Mouse (Mus musculus) kidney, adult 2 months (tissue): Measurements from ENCODE around the gene Lims1. TPM values are rescaled to one million over a fixed set of nuclear protein-coding genes. Genes with fewer than 3 reads are reported as not detected.
A peak's percentile ranks its signal among the peaks of the same experiment; 100 is the strongest.

Experiments
- DNase-seq: peaks from one replicate; pipeline ENCODE4 v3.0.0; 2021
- H3K27ac ChIP-seq: fragments of 200-500 bp; 2 replicates; pipeline ENCODE4 v1.5.1; 2012; ENCODE audit warnings: low read depth, low read length, control low read depth, inconsistent platforms; ENCODE audit not compliant: insufficient read depth
- H3K27me3 ChIP-seq: fragments of 200-500 bp; replicated peaks from 2 replicates; pipeline ENCODE4 v1.6.1; 2012; ENCODE audit warnings: mild to moderate bottlenecking, moderate library complexity, low read length, inconsistent platforms; ENCODE audit not compliant: control insufficient read depth, insufficient read depth
- H3K36me3 ChIP-seq: fragments of 200-500 bp; 2 replicates; pipeline ENCODE4 v1.6.1; 2012; ENCODE audit warnings: mild to moderate bottlenecking, moderate library complexity, low read length, inconsistent platforms; ENCODE audit not compliant: control insufficient read depth, insufficient read depth
- H3K4me1 ChIP-seq: fragments of 200-500 bp; 2 replicates; pipeline ENCODE4 v1.6.1; 2011; ENCODE audit warnings: low read length; ENCODE audit not compliant: control insufficient read depth, insufficient read depth
- H3K4me3 ChIP-seq: fragments of 200-500 bp; 2 replicates; pipeline ENCODE4 v1.5.1; 2011; ENCODE audit warnings: mild to moderate bottlenecking, low read depth, low read length, control low read depth; ENCODE audit not compliant: insufficient read depth
- CTCF ChIP-seq: fragments of 200-500 bp; conservative IDR thresholded peaks from 2 replicates; pipeline ENCODE4 v1.5.1; 2011; ENCODE audit warnings: low read depth, mild to moderate bottlenecking, control low read depth, low read length, moderate library complexity, mixed read lengths; ENCODE audit not compliant: insufficient read depth, insufficient read length
- POLR2A ChIP-seq: fragments of 200-500 bp; IDR thresholded peaks from one replicate; pipeline ENCODE4 v1.6.1; 2011; ENCODE audit warnings: low read depth, low read length, control low read depth
- WGBS: fragments of 180-500 bp; shearing (Covaris S2); methylation state at CpG from one replicate; pipeline ENCODE4 v1.1.7; 2018; 5-methylcytosine and 5-hydroxymethylcytosine counted together
- polyA plus RNA-seq: library from polyadenylated mRNA; depleted of rRNA; stranded (reverse); fragments of >200 nt; gene quantifications from 2 replicates; pipeline ENCODE4 v1.2.3, GENCODE M21; 2012

The Lims1 gene
- polyA plus RNA-seq, 1 experiment, result 16.1 TPM

GRCm38 (mm10) chr10:58371279-58371842, 48.1 kb downstream of the Lims1 start:
- WGBS, result 19% methylated on average over 14 of the region's 14 CpGs
- peak; percentile 45 for DNase-seq
- Histone ChIP-seq H3K27me3 (no peaks in the 10 kb centered on the region), H3K36me3 (no peaks in the 10 kb centered on the region), H3K4me1 (peaks cover 11% of the 10 kb centered on the region), H3K4me3 (no peak overlapping the region), H3K27ac (peak overlapping the region; percentile 61)
- TF ChIP-seq CTCF, result no peak
- TF ChIP-seq POLR2A, result no peak

GRCm38 (mm10) chr10:58372430-58373030, 49.3 kb downstream of the Lims1 start:
- H3K4me1 ChIP-seq, result peaks cover 11% of the 10 kb centered on the region
- DNase-seq, result no peak
- H3K36me3 ChIP-seq, result no peaks in the 10 kb centered on the region
- no peak for TF ChIP-seq POLR2A
- no peak for TF ChIP-seq CTCF
- no peak overlapping the region for H3K27ac ChIP-seq
- H3K4me3 ChIP-seq, result no peak overlapping the region
- 66% methylated on average over 6 of the region's 6 CpGs for WGBS
- H3K27me3 ChIP-seq, result no peaks in the 10 kb centered on the region

DNA sequence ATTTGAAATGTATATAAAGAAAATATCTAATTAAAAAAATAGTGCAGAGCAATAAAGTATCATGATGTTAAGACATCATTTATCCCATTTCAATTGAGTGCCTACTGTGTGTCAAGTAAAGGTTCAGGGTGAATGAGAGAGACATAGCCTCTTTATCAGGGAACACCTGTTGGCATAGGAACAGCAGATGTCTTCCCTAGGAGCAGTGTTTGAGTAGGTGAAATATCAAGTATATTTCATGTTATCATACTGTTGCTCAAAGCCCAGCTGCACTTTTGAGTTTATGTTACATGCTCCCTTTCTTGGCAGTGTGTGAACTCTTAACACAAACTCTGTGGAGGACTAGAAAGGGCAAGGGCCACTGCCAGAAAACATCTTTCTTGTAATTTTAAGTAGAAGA, 50.6 kb downstream of the Lims1 start:
- no peak overlapping the region for H3K27ac ChIP-seq
- H3K4me1 ChIP-seq, result peaks cover 11% of the 10 kb centered on the region
- no peak overlapping the region for H3K4me3 ChIP-seq
- no peaks in the 10 kb centered on the region for H3K36me3 ChIP-seq
- no peak for TF ChIP-seq CTCF
- TF ChIP-seq POLR2A, result no peak
- H3K27me3 ChIP-seq, result no peaks in the 10 kb centered on the region
- DNase-seq, result no peak

DNA sequence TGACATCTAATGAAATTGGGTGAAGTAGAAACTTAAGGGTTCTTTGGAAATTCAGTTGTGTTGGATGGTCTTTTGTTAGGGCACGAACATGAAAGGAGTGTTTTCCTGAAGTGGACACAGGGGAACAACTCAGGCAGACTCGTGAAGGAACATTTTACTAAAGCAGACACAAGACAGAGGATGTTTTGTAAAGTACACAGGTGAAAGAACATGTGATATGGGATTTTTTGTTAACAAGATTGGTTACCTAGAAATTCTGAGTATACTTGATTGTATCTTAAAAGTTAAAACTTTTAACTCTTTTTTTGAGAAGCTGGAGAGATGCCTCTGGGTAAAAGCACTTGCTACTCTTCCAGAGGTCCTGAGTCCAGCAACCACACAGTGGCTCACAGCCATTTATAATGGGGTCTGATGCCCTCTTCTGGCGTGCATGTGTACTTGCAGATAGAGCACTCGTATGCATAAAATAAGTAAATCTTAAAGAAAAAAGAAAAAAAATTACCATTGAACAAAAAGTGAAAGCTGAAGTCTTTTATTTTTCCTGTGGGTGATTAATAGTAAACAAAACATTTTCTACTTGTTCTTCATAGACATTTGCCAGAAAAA, 54.4 kb downstream of the Lims1 start:
- H3K36me3 ChIP-seq, result no peaks in the 10 kb centered on the region
- peak; percentile 55 for DNase-seq
- TF ChIP-seq POLR2A (no peak), CTCF (peak; percentile 73)
- 34% methylated on average over 4 of the region's 4 CpGs for WGBS
- H3K27ac ChIP-seq, result no peak overlapping the region
- H3K4me1 ChIP-seq, result no peaks in the 10 kb centered on the region
- H3K27me3 ChIP-seq, result no peaks in the 10 kb centered on the region
- H3K4me3 ChIP-seq, result no peak overlapping the region

GRCm38 (mm10) chr10:58378380-58378779, 55.1 kb downstream of the Lims1 start:
- H3K27me3 ChIP-seq, result no peaks in the 10 kb centered on the region
- TF ChIP-seq POLR2A (no peak), CTCF (no peak)
- H3K27ac ChIP-seq, result no peak overlapping the region
- WGBS, result 61% methylated on average over 1 of the region's 1 CpGs
- no peaks in the 10 kb centered on the region for H3K4me1 ChIP-seq
- no peak for DNase-seq
- H3K4me3 ChIP-seq, result no peak overlapping the region
- no peaks in the 10 kb centered on the region for H3K36me3 ChIP-seq

DNA sequence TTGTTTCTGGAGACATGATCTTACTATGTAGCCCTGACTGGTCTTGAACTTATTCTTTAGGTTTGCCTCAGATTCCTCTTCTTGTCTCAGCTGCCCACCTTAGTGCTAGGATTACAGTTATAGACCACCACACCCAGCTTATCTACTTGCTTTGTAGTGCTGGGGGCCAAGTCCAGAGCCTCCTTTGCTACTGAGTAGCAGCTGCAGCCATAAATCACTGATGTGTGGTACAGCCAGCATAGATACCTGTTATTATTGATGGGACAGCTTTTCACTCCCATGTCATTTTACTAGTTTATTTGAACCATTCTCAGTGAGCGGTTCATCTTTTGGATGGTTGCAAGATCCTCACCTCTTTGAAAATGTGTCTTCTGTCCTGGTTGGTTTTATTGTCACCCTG, 56.4 kb downstream of the Lims1 start:
- Histone ChIP-seq H3K27me3 (no peaks in the 10 kb centered on the region), H3K4me3 (no peak overlapping the region), H3K36me3 (no peaks in the 10 kb centered on the region), H3K4me1 (0 out of 2 replicates have a peak, but pooled peaks cover 3% of the 10 kb centered on the region), H3K27ac (no peak overlapping the region)
- no peak for DNase-seq
- no peak for TF ChIP-seq CTCF
- TF ChIP-seq POLR2A, result no peak
- 96% methylated on average over 1 of the region's 1 CpGs for WGBS

DNA sequence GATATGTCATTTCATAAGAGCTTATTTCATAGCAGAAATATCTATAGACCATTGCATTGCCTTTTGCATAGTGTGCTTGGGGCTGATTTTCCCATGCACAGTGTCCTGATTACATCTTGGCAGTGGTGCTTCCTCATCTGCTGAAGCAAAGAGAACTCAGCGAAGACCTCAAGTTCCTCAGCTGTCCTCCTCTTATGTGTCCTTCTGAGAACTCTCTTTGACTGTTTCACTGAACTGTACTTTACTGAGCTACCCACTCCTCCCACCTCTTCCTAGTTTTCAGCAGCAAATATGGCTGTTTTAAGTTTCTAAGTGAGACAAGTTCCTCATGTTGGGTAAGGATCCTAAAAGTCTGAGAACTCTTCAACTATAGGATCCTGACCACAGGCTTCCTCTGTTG, 58.6 kb downstream of the Lims1 start:
- H3K4me3 ChIP-seq, result no peak overlapping the region
- H3K4me1 ChIP-seq, result 0 out of 2 replicates have a peak, but pooled peaks cover 3% of the 10 kb centered on the region
- 73% methylated on average over 1 of the region's 1 CpGs for WGBS
- H3K27me3 ChIP-seq, result no peaks in the 10 kb centered on the region
- TF ChIP-seq CTCF (no peak), POLR2A (no peak)
- H3K27ac ChIP-seq, result no peak overlapping the region
- no peak for DNase-seq
- no peaks in the 10 kb centered on the region for H3K36me3 ChIP-seq
